Mouse (Mus musculus) embryonic fibroblast, embryonic 13.5 days (primary cell): ENCODE results near the gene Cyb561a3. TPM values are rescaled to one million over a fixed set of nuclear protein-coding genes. Genes with fewer than 3 reads are reported as not detected.
"Not testable (repeated sequence)": the region's sequence is repeated elsewhere in the genome, so short reads cannot be mapped to it uniquely, and the experiment has no call there.

Experiments used
- H3K27ac ChIP-seq: 2 replicates; pipeline ENCODE4 v1.5.1; 2012; ENCODE audit warnings: low read length, control low read depth, inconsistent platforms; ENCODE audit not compliant: insufficient read depth
- H3K4me1 ChIP-seq: 2 replicates; pipeline ENCODE4 v1.6.1; 2011; ENCODE audit warnings: low read length; ENCODE audit not compliant: control insufficient read depth, insufficient read depth
- H3K4me3 ChIP-seq: 2 replicates; pipeline ENCODE4 v1.5.1; 2011; ENCODE audit warnings: mild to moderate bottlenecking, control low read depth, low read length; ENCODE audit not compliant: insufficient read depth
- CTCF ChIP-seq: IDR thresholded peaks from 2 replicates; pipeline ENCODE4 v1.5.1; 2011; ENCODE audit warnings: mild to moderate bottlenecking, control low read depth, low read length, moderate library complexity, borderline replicate concordance; ENCODE audit not compliant: insufficient read depth
- POLR2A ChIP-seq: IDR thresholded peaks from 2 replicates; pipeline ENCODE4 v1.6.1; 2011; ENCODE audit warnings: low read depth, mild to moderate bottlenecking, control low read depth, low read length, moderate library complexity
- polyA plus RNA-seq: library from polyadenylated mRNA; stranded (reverse); fragments of >200 nt; gene quantifications from 2 replicates; pipeline ENCODE4 v1.2.4, GENCODE M21; 2011; ENCODE audit warnings: low read depth; ENCODE audit not compliant: missing spikeins, insufficient read length

Gene Cyb561a3
- polyA plus RNA-seq, result 19.7 and 20.5 TPM in 2 replicates

- H3K27ac ChIP-seq, result peak within 1 kb of the TSS; percentile 80
- peak within 1 kb of the TSS; percentile 62 for H3K4me3 ChIP-seq
- H3K4me1 ChIP-seq, result peaks cover 4% of the 10 kb centered on the region; the same call in 1 of the 2 replicates
- TF ChIP-seq CTCF (no peak), POLR2A (peak; percentile 88)
These were observed at the start of gene Cyb561a3, which contains the start of gene Tmem138 for GRCm38 (mm10) chr19:10576690-10577561. TSS of gene Cyb561a3 (plus strand) at chr19:10577172. TSS of gene Tmem138 (minus strand) at chr19:10577362.

DNA sequence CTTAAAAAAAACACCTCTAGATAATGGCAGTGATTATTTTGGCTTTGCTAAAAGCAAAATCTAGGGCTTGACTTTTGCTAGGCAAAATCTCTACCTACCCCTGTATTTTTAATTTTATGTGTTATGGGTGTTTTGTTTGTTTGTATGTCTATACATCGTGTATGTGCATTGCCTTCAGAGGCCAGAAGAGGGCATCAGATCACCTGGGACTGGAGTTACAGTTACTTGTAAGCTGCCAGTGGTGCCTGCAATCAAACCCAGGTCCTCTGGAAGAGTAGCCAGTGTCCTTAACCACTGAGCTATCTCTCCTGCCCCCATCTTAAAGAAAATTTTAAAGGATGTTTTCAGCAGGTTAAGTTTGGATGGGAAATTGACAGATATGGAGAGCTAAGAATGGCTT, 46.9 kb upstream of the Cyb561a3 start:
- Histone ChIP-seq H3K4me3 (no peak overlapping the region), H3K27ac (no peak overlapping the region), H3K4me1 (peaks cover 4% of the 10 kb centered on the region; the same call in 1 of the 2 replicates)
- TF ChIP-seq CTCF, result no peak
- no peak for TF ChIP-seq POLR2A

GRCm38 (mm10) chr19:10539454-10539853, 37.5 kb upstream of the Cyb561a3 start:
- TF ChIP-seq CTCF (no peak), POLR2A (no peak)
- Histone ChIP-seq H3K4me3 (no peak overlapping the region), H3K4me1 (no peaks in the 10 kb centered on the region), H3K27ac (no peak overlapping the region)

- TF ChIP-seq CTCF, result no peak
- TF ChIP-seq POLR2A, result peak; percentile 69
- Histone ChIP-seq H3K4me1 (0 out of 2 replicates have a peak, but pooled peaks cover under 1% of the 10 kb centered on the region), H3K4me3 (peak within 1 kb of the TSS; percentile 97), H3K27ac (peak within 1 kb of the TSS; percentile 63)
These were observed 21.1 kb upstream of the Cyb561a3 start, which contains the start of gene Tmem216 for GRCm38 (mm10) chr19:10555624-10556510. TSS of gene Tmem216 (minus strand) at chr19:10556238.

DNA sequence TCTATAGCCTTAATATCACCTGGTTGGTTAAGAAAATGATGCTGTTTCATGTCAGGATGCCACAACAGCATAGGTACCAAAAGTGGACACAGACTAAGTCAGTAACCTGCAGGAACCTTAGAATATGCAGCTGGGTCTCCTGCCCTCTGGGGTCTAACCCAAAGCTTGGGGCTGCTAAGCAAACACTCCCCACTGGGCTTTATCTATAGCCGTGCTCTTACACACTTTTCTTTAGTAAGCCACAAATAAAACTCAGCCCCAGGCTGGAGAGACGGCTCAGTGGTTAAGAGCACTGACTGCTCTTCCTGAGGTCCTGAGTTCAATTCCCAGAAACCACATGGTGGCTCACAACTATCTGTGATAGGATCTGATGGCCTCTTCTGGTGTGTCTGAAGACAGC, 20.0 kb upstream of the Cyb561a3 start:
- Histone ChIP-seq H3K27ac (no peak overlapping the region), H3K4me1 (peaks cover 9% of the 10 kb centered on the region), H3K4me3 (no peak overlapping the region)
- no peak for TF ChIP-seq CTCF
- no peak for TF ChIP-seq POLR2A

- Histone ChIP-seq H3K4me1 (peaks cover 13% of the 10 kb centered on the region), H3K27ac (no peak overlapping the region), H3K4me3 (no peak overlapping the region)
- TF ChIP-seq CTCF (no peak), POLR2A (no peak)
These were observed 19.5 kb upstream of the Cyb561a3 start for GRCm38 (mm10) chr19:10557430-10557829.

DNA sequence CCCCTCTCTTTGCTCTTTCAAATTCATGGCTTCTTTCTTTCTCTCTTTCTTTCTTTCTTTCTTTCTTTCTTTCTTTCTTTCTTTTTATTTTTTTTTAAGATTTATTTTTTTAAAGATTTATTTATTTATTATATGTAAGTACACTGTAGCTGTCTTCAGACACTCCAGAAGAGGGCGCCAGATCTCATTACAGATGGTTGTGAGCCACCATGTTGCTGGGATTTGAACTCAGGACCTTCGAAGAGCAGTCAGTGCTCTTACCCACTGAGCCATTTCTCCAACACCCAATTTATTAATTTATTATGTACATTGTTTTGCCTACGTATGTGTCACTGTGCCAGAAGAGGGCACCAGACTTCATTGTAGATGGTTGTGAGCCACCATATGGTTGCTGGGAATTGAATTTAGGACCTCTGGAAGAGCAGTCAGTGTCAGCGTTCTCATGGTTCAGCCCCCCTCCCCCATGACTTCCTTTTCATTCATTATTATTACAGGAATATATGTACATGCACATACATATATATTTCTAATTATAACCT, 19.1 kb upstream of the Cyb561a3 start:
- peaks cover 16% of the 10 kb centered on the region for H3K4me1 ChIP-seq
- H3K27ac ChIP-seq, H3K4me3 ChIP-seq: not testable (repeated sequence)

GRCm38 (mm10) chr19:10560108-10560507, 16.9 kb upstream of the Cyb561a3 start:
- H3K27ac ChIP-seq, result no peak overlapping the region
- TF ChIP-seq CTCF (no peak), POLR2A (no peak)
- peaks cover 17% of the 10 kb centered on the region for H3K4me1 ChIP-seq
- no peak overlapping the region for H3K4me3 ChIP-seq

GRCm38 (mm10) chr19:10561558-10562314, 15.2 kb upstream of the Cyb561a3 start:
- peaks cover 20% of the 10 kb centered on the region for H3K4me1 ChIP-seq
- H3K4me3 ChIP-seq, result no peak overlapping the region
- H3K27ac ChIP-seq, result peak overlapping the region; percentile 99
- no peak for TF ChIP-seq CTCF
- peak; percentile 17; the same call in 1 of the 2 replicates for TF ChIP-seq POLR2A
